Mouse (Mus musculus) lung, adult 2 months (tissue): Measurements from ENCODE around the gene Ace. TPM values are rescaled to one million over a fixed set of nuclear protein-coding genes. Genes with fewer than 3 reads are reported as not detected.
"Not testable (repeated sequence)": the region's sequence is repeated elsewhere in the genome, so short reads cannot be mapped to it uniquely, and the experiment has no call there.

Source experiments
- DNase-seq: peaks from one replicate; pipeline ENCODE4 v3.0.0; 2022
- H3K4me1 ChIP-seq: fragments of 200-500 bp; 2 replicates; pipeline ENCODE4 v1.6.1; 2011; ENCODE audit warnings: low read length; ENCODE audit not compliant: control insufficient read depth, insufficient read depth
- H3K4me3 ChIP-seq: fragments of 200-500 bp; replicated peaks from 2 replicates; pipeline ENCODE3; 2011; ENCODE audit warnings: low read depth, mild to moderate bottlenecking, control low read depth, low read length; ENCODE audit errors: extremely low read depth
- CTCF ChIP-seq: fragments of 200-500 bp; IDR thresholded peaks from 2 replicates; pipeline ENCODE4 v1.5.1; 2011; ENCODE audit warnings: mild to moderate bottlenecking, low read length, control low read depth; ENCODE audit not compliant: insufficient read depth
- POLR2A ChIP-seq: fragments of 200-500 bp; IDR thresholded peaks from 2 replicates; pipeline ENCODE4 v1.6.1; 2011; ENCODE audit warnings: low read depth, mild to moderate bottlenecking, control low read depth, low read length, borderline replicate concordance; ENCODE audit errors: extremely low read depth
- WGBS: fragments of 180-500 bp; shearing (Covaris S2); methylation state at CpG from one replicate; pipeline ENCODE4 v1.1.7; 2018; 5-methylcytosine and 5-hydroxymethylcytosine counted together
- polyA plus RNA-seq: library from polyadenylated mRNA; depleted of rRNA; stranded (reverse); fragments of >200 nt; gene quantifications from 2 replicates; pipeline ENCODE4 v1.2.3, GENCODE M21; 2012

Gene Ace
- polyA plus RNA-seq, 1 experiment = 704 TPM

DNA sequence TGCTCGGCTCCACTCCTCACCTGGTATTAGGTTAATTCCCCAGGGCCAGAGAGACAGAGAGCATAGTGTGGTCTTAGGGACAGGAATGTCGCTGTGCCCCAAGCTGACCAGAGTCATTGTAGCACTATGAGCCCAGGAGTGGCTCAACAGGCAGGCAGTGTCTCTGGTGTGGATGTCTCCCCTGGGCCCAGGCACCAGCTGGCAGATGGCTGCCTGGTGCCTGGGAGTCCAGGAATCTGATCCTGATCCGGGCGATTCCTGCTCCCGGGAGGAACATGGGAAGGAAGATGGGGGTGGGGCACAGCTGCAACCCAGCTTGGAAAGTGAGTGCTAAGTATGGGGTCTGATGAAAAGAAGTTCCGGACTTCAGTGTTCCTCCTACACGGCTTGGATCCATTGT is 45.0 kb downstream of the Ace start:
- 45% methylated on average over 7 of the region's 7 CpGs for WGBS
- TF ChIP-seq CTCF (no peak), POLR2A (no peak)
- Histone ChIP-seq H3K4me1 (0 out of 2 replicates have a peak, but pooled peaks cover 2% of the 10 kb centered on the region), H3K4me3 (no peak overlapping the region)
- no peak for DNase-seq

DNA sequence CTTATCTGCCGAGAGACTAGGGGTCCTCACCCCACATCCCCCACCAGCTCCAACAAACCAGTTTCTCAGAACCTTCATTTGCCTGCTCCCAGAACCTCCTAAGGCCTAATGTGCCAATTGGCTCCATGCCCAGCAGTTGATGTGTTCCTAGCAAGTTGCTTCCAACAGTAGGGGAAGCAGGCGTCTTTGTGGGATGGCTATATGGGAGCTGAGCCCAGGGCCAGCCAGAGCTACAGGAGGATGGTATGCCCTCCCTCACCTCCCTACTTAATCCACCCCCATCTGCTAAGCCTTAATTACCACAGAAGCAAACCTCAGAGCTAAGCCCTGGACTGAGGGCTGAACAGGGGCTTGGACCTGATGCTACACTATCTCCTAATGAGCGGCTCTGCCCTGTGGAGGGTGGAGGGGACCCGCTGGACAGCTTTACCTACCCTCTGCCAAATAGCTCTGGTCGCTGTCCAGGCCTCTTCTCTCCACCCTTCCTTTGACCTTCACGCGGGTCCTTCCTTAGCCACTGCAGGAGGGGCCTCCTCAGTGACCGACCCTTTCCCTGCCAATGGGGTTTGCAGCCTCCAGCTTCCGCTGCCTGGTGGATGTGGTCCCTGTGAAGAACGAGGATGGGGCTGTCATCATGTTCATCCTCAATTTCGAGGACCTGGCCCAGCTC is 45.9 kb downstream of the Ace start:
- Histone ChIP-seq H3K4me1 (no peaks in the 10 kb centered on the region), H3K4me3 (no peak overlapping the region)
- no peak for TF ChIP-seq CTCF
- TF ChIP-seq POLR2A = no peak
- WGBS = 36% methylated on average over 11 of the region's 11 CpGs
- no peak for DNase-seq

DNA sequence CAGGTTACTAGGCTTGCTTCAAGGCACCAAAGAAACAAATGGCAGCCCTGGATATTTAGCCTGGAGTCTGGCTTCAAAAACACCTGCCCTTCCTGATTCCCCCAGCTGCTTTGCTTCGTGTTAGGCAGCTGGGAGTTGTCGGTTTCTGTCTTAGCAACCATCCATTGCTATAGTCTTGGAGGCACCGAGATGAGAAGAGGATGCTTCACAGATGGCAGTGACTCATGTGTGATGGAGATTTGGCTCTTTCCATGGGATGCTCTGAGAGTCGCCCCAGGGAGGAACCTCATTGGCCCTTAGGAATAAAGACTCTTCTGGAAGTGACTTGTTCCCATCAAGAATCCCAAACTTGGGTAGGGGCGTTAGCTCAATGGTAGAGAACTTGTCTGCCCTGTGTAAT is 48.7 kb downstream of the Ace start:
- no peak for DNase-seq
- no peak overlapping the region for H3K4me3 ChIP-seq
- TF ChIP-seq CTCF = no peak
- no peak for TF ChIP-seq POLR2A
- 67% methylated on average over 5 of the region's 5 CpGs for whole genome bisulfite sequencing
- peaks cover 6% of the 10 kb centered on the region; the same call in 1 of the 2 replicates for H3K4me1 ChIP-seq

DNA sequence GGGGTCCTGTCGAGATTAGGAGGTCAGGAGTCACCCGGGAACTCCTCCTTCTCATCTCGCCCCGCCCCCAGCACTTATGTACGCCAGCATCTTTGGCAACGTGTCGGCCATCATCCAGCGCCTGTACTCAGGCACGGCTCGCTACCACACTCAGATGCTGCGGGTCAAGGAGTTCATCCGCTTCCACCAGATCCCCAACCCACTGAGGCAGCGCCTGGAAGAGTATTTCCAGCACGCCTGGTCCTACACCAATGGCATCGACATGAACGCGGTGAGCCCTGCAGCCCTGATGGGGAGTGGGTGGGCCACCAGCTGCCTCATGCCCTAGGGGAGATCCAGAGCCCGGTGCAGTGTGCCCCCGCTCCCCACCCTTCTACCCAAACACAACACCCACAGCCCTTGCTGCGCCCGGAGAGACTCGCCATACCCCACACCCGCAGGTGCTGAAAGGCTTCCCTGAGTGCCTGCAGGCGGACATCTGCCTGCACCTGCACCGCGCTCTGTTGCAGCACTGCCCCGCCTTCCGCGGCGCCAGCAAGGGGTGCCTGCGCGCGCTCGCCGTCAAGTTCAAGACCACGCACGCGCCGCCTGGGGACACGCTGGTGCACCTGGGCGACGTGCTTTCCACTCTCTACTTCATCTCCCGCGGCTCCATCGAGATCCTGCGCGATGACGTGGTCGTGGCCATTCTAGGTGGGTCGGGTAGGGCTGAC is 52.5 kb downstream of the Ace start:
- peaks cover 6% of the 10 kb centered on the region; the same call in 1 of the 2 replicates for H3K4me1 ChIP-seq
- TF ChIP-seq CTCF (no peak), POLR2A (no peak)
- DNase-seq = no peak
- WGBS = 14% methylated on average over 50 of the region's 50 CpGs
- no peak overlapping the region for H3K4me3 ChIP-seq

DNA sequence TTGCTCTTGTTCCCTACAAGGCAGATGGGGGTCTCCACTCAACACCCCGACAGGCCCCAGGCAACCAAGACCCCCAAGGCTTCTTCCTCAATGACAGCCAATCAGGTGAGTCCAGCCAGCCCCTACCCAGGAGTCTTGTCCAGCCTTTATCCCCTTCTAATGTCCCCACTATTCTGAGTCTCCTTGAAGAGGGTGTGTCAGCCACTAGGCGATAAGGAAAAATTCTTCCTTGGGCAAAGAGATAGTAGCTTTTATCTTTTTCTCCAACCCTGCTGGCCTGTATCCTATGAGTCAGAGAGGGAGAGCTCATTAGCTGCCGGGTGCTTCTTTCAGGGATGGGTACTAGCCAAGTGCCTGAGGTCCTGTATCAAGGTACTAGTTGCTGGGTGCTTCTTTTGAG is 58.0 kb downstream of the Ace start:
- no peak for TF ChIP-seq POLR2A
- TF ChIP-seq CTCF = no peak
- DNase-seq = no peak
- Histone ChIP-seq H3K4me3 (no peak overlapping the region), H3K4me1 (peaks cover 4% of the 10 kb centered on the region)
- 75% methylated on average over 3 of the region's 3 CpGs for WGBS

DNA sequence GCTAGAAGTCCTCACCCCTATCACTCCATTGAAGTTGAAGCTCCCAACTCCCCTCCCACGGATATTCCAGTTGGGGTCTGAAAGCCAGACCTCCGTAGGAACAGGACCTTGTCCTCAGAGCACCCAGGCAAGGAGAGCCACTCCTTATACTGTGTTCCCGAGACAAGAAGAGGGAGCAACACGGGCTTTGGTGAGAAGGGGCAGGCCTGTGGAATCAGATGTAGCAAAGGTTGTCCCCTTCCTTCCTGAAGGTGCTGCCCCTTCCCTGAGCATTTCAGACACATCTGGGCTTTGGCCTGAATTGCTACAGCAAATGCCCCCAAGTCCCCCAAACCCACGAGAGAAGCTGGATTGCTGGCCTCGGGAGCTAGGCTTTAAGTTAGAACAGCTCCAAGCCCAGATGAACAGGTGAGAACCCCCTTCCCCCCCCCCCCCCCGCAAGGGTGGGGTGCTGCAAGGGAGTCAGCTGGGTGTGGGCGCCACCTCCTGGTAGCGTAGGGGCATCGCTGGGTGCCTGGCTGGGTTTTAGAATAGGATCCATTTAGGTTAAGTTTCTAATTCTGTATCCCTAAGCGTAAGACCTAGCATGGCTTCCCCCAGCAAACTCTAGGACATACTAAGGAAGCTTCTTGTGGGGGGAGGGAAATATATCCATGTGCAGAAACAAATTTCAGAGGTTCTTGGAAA is 58.9 kb downstream of the Ace start:
- 23% methylated on average over 11 of the region's 11 CpGs for WGBS
- Histone ChIP-seq H3K4me3 (no peak overlapping the region), H3K4me1 (peaks cover 4% of the 10 kb centered on the region)
- peak; percentile 60 for DNase-seq
- TF ChIP-seq POLR2A (no peak), CTCF (peak; percentile 71)

DNA sequence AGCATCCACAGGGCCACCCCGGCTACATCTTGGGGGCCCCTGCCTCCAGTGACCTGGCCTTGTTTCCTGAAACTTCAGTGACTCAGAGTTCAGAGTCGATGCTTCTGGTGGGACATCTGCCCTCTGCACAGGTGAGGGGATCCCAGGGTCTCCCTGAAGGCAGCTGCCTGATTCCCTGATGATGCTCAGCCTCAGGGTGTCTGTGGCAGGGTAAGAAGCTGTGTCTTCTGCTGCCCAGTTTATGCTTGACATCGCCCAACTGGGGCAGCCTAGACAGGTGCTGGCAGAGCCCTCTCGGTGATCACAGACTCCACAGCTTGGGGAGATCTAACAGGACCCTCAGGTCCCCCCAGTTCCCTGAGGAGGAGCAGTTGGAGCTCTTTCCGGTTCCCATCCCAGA is 59.9 kb downstream of the Ace start:
- TF ChIP-seq POLR2A (no peak), CTCF (no peak)
- Histone ChIP-seq H3K4me3 (no peak overlapping the region), H3K4me1 (peaks cover 4% of the 10 kb centered on the region)
- DNase-seq = no peak
- whole genome bisulfite sequencing = 91% methylated on average over 5 of the region's 5 CpGs

DNA sequence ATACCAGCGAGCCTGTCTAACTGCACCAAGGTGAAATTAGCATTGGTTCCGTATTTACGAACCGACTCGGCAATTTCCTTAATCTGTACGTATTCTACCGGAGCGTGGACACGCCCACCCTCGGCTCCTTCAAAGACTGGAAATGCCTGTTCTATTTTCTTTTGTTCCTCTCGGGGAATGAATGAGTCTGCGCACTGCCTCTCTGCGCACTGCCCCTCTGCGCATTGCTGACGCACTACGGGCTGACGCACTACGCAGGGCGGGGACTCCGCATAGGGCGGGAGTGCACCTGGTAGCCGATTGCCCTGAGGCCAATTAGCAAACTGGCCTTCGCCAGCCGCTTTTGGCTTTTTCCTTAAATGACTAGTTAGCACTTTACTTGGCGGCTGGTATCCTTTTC is 64.3 kb downstream of the Ace start:
- not testable (repeated sequence) for H3K4me3 ChIP-seq, H3K4me1 ChIP-seq, DNase-seq
- 31% methylated on average over 14 of the region's 25 CpGs for WGBS

DNA sequence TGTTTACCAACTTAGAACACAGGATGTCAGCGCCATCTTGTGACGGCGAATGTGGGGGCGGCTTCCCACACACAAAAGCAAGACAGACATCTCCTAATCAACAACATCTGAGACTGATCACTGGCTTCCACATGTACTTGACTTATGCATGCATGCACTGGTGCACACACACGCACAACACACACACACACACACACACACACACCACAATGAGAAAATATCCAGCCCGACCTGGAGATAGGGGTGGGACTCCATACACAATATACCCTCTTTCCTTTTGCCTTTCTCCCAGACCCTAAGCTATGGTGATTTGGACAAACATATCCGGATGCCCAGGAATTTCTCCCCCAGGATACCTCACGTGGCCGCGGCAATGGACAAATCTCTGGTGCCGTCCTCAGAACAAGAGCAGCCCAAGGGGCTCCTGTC is 65.8 kb downstream of the Ace start:
- Histone ChIP-seq H3K4me1 (peaks cover 7% of the 10 kb centered on the region), H3K4me3 (peak overlapping the region; percentile 74)
- TF ChIP-seq CTCF (no peak), POLR2A (no peak)
- peak; percentile 15 for DNase-seq
- 29% methylated on average over 11 of the region's 11 CpGs for WGBS
